Mouse (Mus musculus) brain, adult 2 months (tissue): Measurements from ENCODE around the gene Slc22a20.
A peak's percentile ranks its signal among the peaks of the same experiment; 100 is the strongest.

Experiments
- DNase-seq: peaks from one replicate; pipeline ENCODE4 v3.0.0; 2011; ENCODE audit warnings: low read depth, low spot score

Slc22a20 gene

DNA sequence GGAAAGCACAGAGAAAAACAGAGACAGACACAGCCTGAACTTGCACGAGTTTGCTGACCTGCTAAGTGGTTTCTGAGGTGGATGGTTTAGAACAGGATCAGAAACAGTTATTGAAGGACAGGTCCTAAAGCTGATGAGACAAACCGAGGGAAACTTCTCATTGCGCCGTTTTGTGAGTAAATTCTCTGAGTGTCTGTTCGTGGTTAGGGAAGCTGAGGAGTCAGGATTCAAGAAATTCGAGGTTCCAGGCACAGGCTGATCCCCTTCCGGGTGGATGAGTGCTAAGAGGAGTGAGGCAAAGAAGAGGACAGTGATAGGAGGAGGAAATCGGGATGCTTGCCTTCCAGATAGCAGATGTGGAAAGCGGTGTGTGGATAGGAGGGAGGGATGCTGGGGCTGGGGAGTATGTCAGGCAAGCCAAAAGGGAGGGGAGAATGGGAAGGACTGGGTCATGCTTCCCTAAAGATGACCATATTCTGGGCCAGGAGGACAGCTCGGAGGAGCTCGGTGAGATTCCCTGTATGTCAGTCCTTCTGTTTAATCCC lies 60.6 kb downstream of the Slc22a20 start:
- DNase-seq: peak; percentile 21

- peak; percentile 99 for DNase-seq
Observed at GRCm38 (mm10) chr19:5924713-5925093, 61.2 kb downstream of the Slc22a20 start, which contains the start of gene Cdc42ep2. Gene Cdc42ep2 (minus strand): TSS chr19:5924816.

DNA sequence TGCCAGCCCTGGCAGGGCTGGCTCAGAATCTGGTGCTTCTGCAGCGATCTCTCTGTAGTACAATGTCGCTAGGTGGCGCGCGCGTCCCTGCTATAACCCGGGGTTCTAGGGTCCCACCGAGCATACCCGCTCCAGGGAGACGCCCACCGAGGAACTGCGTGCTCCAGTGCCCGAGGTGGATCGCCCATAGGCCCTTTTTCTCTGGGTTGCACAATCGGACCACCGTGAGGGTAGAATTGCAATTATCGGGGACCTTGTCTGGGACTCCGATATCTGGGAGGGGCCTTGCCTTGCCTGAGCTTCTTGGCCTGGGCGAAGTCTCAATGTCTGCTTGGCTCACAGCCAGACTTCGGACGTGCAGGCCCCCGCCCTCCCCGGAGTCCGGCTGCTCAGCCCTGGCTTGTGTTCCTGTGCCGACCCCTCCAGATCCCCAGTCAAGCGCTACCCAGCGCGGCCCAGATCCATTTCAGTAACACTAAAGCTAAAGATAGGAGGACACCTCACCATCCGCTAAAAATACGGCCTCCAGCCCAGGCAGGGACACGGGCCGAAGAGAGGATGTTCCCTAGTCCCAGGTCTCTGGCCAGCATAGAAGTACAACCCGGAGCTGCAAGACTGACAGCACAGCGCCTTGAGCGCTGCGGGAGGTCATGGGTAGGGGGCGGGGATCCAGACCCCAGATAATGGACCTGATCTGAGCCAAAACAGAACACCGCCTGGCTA lies 61.8 kb downstream of the Slc22a20 start:
- peak; percentile 91 for DNase-seq

GRCm38 (mm10) chr19:5922963-5923362 lies 63.0 kb downstream of the Slc22a20 start:
- no peak for DNase-seq

- DNase-seq: no peak
Observed at GRCm38 (mm10) chr19:5922119-5922942, 63.6 kb downstream of the Slc22a20 start.

- DNase-seq: no peak
Observed at GRCm38 (mm10) chr19:5921715-5922114, 64.2 kb downstream of the Slc22a20 start.
